Mouse (Mus musculus) NIH3T3 (cell line): Measurements from ENCODE around the gene Tagln2.

Experiments used
- DNase-seq: peaks from one replicate; pipeline ENCODE4 v3.0.0-alpha.2; 2012; ENCODE audit warnings: low read depth

The Tagln2 gene

DNA sequence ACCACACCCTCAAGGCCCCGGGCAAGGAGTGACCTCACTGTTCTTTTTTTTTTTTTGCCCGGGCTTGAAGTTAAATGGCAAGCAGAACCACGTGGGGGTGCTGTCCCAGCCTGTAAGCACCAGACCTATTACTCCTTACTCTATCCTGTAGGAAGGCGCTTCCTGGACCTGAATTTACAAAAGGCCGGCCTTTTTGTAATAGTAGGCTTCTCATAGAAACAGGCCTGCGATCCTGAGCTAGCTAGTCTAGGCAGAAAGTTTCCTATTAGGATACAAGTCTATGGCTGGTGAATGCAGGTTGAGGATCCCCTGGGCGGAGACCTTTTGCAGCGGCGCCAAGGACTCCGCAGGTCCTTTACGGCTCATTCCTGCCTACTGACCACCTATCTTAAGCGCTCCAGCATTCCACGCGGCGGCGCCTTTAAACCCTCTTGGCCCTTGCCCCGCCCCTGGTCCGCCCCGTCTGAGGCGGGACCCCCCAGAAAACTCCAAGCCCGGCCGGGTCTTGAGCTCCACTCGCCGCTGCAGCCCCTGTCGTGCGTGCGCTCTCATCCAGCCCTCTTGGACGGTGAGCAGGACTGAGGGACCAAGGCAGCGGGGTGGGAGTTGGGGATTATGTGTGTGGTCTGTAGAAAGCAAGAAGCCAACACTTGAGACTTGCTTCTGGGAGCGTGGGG, at the start of gene Tagln2:
Gene Tagln2 (plus strand): TSS at position 283 of the 677 bp plus-strand sequence.
- DNase-seq, result peak; percentile 89

DNA sequence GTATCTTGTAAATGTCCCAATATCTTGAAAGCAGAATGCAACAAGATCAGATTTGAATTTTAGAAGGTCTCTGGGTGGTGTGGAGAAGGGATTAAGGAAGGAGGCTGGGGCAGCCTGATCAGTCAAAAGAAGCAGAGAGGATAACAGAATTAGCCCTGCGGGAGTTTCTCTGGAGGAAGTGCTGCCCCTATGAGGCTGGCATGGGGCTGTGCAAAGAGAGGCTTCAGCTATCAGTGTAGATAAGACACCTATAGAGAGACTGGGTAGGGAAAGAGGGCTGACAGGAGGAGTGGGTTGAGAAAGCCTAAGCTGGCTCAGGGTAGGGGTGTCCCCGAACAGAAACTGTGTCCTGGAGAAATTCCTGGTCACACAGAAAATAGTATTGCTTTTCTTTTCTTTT, 49.6 kb upstream of the Tagln2 start:
- no peak for DNase-seq

- no peak for DNase-seq
Measured at GRCm38 (mm10) chr1:172450848-172451470, 48.9 kb upstream of the Tagln2 start.

DNA sequence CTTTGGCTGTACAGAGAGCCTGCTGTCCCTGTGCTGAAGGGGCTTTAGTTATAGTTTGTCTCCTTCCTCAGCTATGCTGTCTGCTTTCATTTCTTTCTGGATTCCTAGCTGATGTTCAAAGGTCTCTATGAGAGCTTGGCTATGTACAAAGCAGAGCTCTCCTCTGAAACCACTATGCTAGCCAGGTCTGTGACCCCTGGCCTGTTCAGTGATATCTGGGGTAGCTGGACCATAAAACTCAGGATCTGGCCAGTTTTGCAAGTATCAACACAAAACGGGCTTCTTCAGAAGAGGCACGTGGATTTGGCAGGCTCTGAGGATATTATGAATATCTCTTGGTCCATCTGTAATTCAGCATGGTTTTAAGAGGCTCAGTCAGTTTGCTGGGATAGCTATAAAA, 46.9 kb upstream of the Tagln2 start:
- no peak for DNase-seq

- DNase-seq, result no peak
Measured at GRCm38 (mm10) chr1:172453810-172454209, 46.0 kb upstream of the Tagln2 start.

DNA sequence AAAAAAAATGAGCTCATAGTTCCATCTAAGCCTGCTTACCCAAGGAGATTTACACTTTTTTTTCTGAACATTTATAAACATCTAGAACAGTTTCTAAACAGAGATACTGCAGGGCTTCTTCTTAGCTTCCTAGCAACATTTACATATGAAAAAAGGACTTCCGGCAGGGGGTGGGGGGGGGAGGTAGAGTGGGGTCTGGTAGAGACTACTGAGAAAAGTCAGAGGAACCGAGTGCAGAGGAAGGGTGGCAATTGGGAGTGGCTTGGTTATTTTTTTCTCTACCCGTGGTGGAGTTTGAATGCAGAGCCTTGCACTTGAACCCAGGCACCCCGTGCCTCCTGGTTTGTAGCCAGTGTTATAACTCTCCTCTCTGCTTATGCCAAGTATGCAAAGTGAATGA, 44.4 kb upstream of the Tagln2 start:
- DNase-seq, result peak; percentile 14

DNA sequence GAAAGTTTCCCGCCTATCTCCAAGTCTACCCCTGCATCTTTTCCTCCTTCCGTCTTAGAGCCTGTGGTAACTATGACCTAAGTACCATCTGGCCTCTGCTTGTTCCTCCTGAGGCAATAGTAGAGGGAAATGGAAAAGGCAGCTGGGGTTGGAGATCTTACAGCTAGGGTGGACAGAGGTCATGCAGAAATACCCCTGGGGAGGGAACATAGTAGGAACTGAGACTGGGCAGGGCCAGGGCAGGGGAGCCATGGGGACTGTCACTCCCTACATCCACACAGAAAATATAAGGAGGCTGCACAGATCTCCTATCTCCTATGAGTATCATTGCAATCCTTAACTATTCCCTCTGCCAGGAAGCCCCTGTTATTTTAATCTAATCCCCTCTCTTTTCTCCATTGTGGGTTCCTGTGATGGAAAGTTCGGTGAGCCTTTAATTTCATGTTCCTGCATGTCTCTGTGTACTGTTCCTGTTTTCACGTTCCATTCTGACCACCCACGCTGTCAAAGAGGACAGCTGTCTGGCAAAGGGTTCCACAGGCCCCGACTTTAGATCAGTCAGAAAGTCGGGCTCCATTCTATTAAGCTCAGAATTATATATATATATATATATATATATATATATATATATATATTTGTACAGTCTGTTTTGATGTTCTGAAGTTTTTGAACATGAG, 43.7 kb upstream of the Tagln2 start:
- no peak for DNase-seq

DNA sequence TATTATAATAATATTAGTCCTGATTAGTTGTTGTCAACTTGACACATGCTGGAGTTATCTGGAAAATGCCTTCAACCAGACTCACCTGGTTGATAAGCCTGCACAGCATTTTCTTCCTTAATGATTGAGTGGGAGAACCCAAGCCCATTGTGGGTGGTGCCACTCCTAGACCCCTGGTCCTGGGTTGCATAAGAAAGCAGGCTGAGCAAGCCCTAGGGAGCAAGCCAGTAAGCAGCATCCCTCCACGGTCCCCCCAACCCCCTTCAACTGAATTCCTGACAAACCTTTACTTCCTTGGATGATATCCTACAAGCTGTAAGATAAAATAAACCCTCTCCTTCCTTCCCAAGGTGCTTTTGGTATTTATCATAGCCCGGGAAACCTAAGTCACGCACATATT, 42.7 kb upstream of the Tagln2 start:
- DNase-seq, result no peak

DNA sequence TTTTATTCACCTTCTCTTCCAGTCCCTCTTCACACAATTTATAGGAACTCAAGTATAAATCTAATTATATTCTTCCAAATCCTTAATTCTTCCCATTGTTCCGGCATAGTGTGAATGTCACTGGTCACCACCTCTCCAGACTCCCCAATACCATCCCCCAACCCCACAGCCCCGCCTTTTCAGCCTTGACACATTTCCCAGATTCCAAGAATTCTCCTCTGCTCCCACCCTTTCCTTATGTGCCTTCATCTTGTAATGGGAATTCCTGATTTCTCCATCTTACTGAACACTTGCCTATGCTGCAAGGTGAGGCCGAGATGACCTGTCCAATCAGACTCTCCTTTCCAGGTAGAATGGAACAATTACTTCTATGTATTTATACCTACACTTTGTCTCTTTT, 41.8 kb upstream of the Tagln2 start:
- DNase-seq, result no peak

DNA sequence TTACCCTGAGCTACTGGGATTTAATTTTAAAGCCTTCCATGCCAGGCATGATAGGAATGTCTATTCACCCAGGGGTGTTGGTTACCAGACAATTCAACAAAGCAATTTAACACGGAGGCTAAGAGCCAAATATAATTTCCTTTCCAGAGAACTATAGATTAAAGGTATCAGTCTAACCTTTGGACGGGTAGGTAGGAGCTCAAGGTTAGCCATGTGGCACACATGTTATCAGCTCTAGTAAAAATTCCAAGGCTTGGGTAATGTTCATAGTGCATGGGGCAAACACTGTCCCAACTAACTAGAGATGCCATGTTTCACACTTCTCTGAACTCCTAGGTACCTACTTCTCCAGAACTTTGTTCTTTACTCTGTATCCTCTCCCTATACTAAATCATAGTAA, 38.2 kb upstream of the Tagln2 start:
- no peak for DNase-seq

DNA sequence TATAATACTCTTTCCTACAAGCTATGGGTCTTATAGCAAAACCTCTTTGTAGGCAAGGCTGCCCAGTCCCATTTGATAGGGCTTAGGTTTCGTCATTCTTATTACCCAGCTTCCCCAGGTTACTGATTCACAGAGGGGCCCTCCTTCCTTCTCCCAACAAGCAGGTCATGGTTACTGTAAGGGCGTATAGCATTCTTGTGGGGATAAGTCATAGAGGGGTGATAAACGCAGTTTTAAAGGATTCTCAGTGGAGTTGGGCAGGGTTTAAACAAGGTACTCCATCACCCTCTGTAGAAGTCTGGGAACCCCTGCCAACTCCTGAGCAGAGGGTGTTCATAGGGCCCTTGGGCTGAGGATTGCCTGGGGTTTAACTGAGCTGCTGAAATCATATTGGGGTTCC, 37.3 kb upstream of the Tagln2 start:
- DNase-seq, result peak; percentile 7

GRCm38 (mm10) chr1:172463387-172464333, 36.2 kb upstream of the Tagln2 start:
- no peak for DNase-seq

DNA sequence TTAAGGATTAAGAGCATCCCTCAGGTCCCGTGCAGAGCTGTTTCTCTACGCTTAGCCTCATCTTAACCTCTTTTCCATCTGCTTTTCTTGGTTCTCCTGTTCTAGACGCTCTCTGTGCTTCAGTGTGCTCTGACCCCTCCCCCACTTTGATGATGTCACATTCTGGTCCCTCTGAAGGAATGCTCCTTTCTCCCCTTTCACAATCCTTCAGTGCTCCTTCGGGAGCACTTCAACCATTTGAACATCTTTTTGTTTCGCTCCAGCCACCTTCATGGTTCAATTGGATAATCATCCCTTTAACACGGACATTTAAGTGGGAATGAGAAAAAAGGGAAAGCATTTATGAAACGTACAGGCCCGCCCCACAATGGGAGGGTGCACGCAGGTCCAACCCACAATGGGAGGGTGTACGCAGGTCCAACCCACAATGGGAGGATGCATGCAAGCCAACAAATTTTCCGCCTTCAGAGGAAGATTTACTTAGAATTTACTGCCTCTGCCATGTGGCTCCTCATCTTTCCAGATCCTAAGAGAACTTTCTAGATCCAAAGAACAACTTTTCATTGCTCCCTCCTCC, 31.5 kb upstream of the Tagln2 start:
- DNase-seq, result no peak

GRCm38 (mm10) chr1:172469373-172469772, 30.5 kb upstream of the Tagln2 start:
- no peak for DNase-seq

- no peak for DNase-seq
Measured at GRCm38 (mm10) chr1:172469810-172470448, 29.9 kb upstream of the Tagln2 start.

DNA sequence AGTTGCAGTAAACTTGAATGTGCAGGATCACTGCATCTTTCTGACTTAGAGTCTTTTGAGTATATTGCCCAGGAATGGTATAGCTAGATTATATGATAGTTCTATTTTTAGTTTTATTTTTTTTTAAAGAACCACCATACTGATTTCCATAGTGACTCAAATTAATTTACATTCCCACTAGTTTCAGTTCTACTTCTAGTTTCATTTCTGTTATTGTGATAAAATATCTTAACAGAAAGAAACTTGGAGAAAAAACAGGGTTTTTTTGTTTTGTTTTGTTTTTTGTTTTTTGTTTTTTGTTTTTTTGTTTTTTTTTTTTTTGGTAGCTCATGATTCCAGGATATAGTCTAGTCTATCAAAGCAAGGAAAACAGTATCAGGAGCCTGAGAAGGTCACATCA, 26.9 kb upstream of the Tagln2 start:
- DNase-seq, result no peak

DNA sequence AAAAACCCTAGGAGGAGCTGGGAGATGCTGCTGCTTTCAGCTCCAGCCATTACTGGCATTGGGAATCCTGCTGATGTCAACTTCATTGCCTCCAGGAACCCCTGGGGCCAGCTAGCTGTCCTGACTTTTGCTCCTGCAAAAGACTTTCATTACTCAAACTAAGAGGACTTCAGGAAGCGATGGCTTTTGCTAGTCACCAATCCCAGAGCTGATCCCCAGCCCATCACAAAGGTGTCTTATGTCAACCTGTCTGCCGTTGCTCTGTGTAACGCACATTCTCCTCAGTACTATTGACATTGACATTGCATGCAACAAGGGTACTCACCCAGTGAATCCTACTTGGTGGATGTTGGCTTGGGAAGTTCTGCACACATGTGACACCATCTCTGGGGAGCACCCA, 25.7 kb upstream of the Tagln2 start:
- no peak for DNase-seq

GRCm38 (mm10) chr1:172475054-172475741, 24.6 kb upstream of the Tagln2 start, which contains the start of gene Slamf9:
Gene Slamf9 (plus strand): TSS chr1:172475358.
- DNase-seq, result no peak

GRCm38 (mm10) chr1:172478020-172478419, 21.8 kb upstream of the Tagln2 start:
- no peak for DNase-seq

DNA sequence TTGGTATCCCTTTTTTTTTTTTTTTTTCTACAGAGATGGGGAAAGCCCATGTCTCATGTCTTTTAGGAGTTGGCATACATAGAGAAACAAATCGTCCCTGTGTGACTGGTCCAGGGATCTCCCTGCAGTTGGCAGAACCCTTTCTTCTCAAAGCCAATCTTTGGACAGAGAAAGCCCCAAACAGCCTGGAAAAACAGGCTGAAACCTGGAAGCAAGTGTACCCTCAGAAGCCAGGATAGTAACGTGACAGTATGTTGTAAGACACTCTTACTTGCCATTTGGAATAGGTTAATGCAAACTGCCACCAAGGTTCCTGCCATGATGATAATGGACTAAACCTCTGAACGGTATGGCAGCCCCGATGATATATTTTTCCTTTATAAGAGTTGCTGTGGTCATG, 19.5 kb upstream of the Tagln2 start:
- no peak for DNase-seq

DNA sequence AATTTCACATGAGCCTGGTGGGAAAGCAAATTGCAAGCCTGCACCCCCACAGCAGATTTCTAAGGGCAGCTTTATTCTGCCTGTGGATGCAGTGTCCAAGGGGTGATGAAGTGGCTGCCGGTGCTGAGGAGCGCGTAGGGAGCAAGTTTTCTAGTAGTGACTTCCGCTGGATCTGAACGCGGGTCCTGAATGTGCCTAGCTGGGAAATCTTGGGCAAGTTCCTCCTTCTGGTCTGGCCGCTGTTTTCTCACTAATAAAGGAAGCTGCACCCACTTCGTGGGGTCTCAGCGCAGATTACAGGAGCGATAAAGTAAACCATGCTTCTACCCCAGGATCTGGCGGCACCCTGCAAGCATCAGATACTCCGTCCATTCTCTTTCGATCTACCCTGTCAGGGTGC, 18.7 kb upstream of the Tagln2 start:
- no peak for DNase-seq
